Mouse (Mus musculus) retina, embryonic 14.5 days (tissue): ENCODE measurements around the gene Fars2.
A peak's percentile ranks its signal among the peaks of the same experiment; 100 is the strongest.
"Not testable (repeated sequence)": the region's sequence is repeated elsewhere in the genome, so short reads cannot be mapped to it uniquely, and the experiment has no call there.

ENCODE experiments used
- DNase-seq: peaks from one replicate; pipeline ENCODE4 v3.0.0-alpha.2; 2015; ENCODE audit warnings: low spot score

Gene Fars2

GRCm38 (mm10) chr13:36140247-36141016, 23.2 kb downstream of the Fars2 start:
- DNase-seq = no peak

GRCm38 (mm10) chr13:36145601-36146000, 28.4 kb downstream of the Fars2 start:
- no peak for DNase-seq

DNA sequence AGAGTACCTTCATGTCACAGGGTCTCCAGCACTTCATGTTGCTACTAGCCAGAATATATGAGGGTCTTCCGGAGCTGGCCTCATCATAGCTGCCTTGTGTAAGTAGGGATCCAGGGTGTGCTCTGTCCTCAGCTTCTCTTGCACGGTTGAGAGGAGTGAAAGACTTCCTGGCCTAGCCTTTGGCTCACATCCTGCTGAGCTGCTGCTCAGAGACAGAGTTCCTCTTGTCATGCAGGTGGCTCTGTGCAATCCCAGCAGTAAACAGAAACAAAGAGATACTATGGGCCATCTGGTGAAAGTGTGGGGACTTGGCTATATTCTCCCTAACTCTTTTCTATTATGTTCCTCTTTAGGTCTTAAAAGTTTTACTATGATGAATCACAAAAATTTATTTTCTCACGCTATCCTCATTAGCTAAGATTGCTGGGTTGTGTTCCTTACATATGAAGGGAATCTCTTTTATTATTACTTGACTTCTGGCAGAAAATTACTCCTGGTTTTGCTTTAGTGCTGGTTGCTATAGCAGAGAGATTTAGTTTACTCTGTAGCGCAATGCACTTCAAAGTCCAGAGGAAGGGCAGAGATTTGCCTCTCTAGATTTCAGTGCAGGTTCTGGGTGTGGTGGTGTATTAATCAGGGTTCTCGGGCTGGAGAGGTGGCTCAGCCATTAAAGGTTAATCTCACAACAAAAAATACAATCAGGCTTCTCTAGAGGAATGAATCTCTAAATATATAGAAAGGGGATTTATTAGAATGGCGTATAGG, 32.1 kb downstream of the Fars2 start:
- no peak for DNase-seq

GRCm38 (mm10) chr13:36150272-36150671, 33.1 kb downstream of the Fars2 start:
- no peak for DNase-seq

DNA sequence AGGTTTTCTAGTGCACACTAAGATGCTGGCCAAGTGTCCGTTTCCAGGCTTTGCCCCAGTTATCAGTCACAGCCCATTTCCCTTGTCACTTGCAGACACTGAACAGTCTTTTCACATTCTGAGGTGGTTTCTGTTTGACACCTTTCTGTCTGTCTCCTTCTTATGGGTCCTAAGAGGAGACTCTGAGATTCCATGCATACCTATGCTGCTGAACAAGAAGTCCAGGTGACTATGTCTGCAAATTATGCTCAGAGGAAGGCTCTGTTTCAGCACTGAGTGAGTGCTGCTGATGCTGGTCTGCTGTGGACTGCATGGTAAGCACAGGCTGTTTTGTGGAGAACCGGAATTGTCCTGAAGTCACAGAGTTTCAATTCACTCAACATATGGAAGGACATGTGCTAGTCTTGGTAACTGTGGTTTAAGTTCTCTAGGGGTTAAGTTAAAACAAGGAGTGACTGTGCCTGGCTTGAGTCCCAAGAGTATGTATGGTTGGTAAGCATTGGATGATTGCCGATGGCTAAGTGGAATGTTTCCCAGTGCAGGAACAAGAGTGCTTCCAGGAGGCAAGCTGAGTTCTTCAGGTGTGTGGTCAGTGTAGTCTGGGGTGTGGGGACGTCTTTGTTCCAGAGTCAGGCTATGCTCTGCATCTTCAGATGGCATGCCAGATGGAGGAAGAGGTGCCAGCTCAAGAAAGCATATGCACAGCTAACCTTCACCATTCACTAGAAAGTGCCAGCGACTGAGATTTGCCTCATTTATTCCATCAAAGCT, 35.7 kb downstream of the Fars2 start:
- no peak for DNase-seq

- DNase-seq = no peak
These were observed 39.2 kb downstream of the Fars2 start for GRCm38 (mm10) chr13:36156340-36156931.

DNA sequence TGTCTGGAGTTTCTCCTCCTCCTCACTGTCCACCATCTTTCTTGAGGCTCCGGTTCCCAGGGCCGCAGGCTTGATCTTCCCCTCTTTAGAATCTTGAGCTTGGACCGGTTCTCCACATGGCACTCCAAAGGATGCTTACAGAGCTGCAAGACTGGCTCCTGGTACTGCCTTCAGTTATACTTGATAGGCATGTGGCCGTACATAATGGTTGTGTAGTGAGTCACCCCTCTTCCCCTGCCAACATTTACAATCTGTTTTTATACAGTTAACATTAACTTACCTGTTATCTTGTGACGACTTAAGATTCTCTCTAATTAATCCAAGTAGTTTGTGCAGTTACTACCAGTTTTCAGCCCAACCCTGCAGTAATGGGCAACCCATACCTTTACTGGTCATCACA, 46.2 kb downstream of the Fars2 start:
- no peak for DNase-seq

GRCm38 (mm10) chr13:36163898-36164297, 46.7 kb downstream of the Fars2 start:
- DNase-seq = no peak

DNA sequence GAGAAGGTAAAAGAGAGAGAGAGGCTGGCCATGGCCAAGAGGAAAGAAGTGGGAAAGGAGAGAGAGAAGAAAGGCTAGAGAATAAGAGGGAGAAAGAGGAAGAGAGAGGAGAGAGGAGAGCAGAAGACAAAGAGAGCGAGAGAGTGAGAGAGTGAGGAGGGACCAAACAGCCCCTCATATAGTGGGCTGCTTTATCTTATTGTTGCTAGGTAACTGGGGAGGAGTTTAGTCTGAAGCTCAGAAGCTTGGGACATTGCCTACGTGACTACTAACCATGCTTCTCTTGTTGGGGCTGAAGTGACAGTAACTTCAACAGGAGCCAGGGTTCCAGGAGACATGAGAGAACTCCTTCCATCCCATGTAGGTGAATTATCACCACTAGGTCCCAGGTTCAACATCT, 55.8 kb downstream of the Fars2 start:
- DNase-seq = not testable (repeated sequence)

GRCm38 (mm10) chr13:36174101-36174500, 56.9 kb downstream of the Fars2 start:
- no peak for DNase-seq

GRCm38 (mm10) chr13:36174772-36175171, 57.6 kb downstream of the Fars2 start:
- no peak for DNase-seq

GRCm38 (mm10) chr13:36181231-36181630, 64.0 kb downstream of the Fars2 start:
- no peak for DNase-seq

- no peak for DNase-seq
These were observed 73.4 kb downstream of the Fars2 start for GRCm38 (mm10) chr13:36190577-36190976.

DNA sequence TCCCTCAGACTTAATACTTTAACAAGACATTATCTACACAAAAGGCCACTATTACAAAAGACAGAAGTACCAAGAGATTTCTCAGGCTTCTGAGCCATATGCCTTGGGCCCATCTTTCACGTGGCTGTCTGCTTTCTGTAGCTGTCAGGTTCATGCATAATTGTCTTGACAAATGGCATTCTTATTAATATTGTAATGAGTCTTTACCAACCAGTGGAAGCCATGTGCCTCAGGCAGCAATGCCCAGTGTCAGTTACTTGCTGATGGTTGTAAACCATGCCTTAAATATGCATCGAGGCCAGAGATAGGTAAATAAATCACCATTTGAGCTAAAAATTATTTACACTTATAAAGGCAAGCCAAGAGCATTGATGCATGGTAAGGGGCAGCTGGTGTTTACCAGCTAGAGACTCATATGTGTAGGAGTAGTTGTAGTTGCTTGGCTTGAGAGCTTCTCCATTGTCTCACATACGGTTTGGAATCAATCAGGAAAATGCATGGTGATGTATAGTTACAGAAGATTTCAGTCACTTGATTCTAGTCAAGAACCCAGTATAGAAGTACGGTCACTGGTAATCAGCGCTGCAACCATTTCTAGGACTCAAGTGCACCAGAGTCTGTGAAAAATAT, 76.4 kb downstream of the Fars2 start:
- peak; percentile 49 for DNase-seq

- no peak for DNase-seq
These were observed 82.1 kb downstream of the Fars2 start for GRCm38 (mm10) chr13:36199288-36199687.

DNA sequence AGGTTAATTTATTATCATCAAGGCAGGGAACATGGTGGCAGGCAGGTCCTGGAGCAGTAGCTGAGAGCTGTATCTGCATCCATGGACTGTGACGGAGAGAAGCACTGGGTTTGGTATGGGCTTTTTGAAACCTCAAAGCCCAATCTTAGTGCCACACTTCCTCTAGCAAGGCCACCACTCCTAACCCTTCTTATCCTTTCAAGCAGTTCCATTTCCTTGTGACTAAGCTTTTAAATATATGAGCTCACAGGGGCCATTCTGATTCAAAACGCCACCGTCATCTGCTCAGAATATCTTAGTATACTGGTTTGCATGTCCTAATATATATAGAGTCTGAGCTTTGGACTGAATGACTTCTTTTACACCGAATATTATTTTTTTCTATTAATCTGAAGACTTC, 83.2 kb downstream of the Fars2 start:
- no peak for DNase-seq

DNA sequence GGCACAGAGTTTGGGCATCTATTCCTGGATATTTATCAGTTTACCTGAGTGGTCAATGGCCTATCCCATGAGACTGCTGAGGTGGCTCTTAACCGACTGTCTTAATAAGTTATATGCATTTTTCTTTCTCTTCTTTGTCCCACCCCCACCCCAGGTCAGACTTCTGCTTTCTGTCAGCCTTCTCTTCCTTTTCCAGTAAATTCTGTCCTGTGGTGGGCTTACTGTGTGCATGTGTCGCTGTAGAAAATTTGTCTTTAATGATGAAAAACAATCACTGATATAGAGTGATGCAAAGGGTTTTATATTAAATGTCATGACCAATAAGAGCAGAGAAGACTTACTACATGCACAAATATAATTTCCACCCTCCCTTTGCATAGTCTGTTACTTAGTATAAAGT, 85.3 kb downstream of the Fars2 start:
- no peak for DNase-seq

GRCm38 (mm10) chr13:36203014-36203413, 85.8 kb downstream of the Fars2 start:
- no peak for DNase-seq

GRCm38 (mm10) chr13:36204320-36204719, 87.1 kb downstream of the Fars2 start:
- DNase-seq = no peak

DNA sequence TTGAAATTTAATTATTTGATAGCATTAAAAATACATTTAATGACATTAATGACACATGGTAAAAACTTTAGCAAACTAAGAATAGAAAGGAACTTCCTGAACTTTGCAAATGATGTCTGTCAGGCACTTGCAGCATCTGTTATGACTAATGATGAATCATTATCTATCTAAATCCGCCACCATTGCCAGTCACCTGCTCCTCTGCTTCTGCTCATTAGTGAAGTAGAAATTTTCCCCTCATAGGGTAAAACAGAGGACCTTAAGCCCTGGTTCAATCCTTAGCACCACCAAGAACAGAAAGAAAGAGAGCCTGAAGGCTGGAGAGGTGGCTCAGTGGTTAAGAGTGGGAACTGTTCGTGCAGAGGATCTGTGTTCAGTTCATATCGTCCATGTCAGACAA, 93.8 kb downstream of the Fars2 start:
- no peak for DNase-seq

DNA sequence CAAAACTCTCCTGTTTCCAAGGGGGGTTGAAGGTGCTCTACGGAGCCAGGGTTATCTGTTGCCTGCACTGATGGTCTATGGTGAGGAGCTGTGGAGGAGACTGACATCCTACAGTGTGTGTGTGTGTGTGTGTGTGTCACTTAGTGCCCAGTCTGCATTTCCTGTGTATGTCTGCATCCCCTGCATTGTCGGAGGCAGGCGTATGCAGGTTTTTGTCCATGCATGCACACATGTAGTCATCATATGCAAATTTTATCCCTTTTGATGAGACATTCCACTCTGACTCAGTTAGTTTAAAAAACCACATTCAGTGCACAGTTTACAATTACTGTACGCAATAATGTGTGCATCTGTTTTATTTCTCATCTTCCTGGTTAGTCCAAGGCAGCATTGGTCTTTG, 96.8 kb downstream of the Fars2 start:
- DNase-seq = no peak

DNA sequence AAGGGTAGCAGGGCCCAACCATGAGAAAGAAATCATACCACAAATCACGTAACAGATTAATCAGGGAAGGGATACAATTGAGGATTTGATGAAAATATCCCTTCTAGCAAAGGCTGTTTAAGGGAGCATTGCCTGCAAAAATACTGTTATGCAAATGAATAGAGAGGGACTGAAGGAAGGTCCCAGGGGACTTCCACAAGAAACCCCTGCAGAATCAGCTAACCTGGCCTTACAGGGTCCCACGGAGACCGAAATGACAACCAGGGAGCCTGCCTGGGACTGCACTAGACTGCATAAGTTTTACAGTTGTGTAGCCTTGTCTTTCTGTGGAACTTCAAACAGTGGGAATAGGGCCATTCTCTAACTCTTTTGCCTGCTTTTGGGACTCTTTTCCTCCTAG, 98.8 kb downstream of the Fars2 start:
- DNase-seq = no peak
